Mouse (Mus musculus) bone marrow, adult 2 months (tissue): ENCODE results near the gene Pcnx.

Experiments
- CTCF ChIP-seq: fragments of 200-500 bp; IDR thresholded peaks from 2 replicates; pipeline ENCODE4 v1.5.1; 2011; ENCODE audit warnings: low read length, control low read depth; ENCODE audit not compliant: control insufficient read depth, insufficient read depth
- POLR2A ChIP-seq: fragments of 200-500 bp; IDR thresholded peaks from 2 replicates; pipeline ENCODE4 v1.6.1; 2011; ENCODE audit warnings: low read depth, mild to moderate bottlenecking, control low read depth, low read length, borderline replicate concordance; ENCODE audit not compliant: control insufficient read depth

DNA sequence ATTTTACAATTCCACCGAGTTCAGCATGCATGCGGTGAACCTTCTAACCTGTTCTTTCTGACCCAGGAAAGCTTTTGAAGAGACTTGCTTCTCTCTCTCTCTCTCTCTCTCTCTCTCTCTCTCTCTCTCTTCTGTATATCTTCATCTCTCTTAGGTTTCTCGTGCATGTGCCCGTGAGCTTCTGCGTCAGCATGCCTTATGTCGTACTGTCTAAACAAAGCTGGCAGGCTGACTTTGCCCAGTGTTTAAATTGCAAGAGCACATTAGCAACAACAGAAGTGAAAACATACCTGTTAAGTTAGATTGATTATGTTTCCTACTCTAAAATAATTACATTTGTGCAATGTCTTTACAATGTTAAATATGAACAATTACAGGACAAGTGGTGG lies 68.6 kb downstream of the Pcnx start:
- no peak for TF ChIP-seq CTCF
- no peak for TF ChIP-seq POLR2A
